Mouse (Mus musculus) sigmoid colon, adult 10 weeks (tissue): ENCODE measurements around the gene Trim32. TPM values are rescaled to one million over a fixed set of nuclear protein-coding genes. Genes with fewer than 3 reads are reported as not detected.

Experiments
- polyA plus RNA-seq: library from polyadenylated mRNA; stranded (reverse); fragments of 350-450 nt; fragmentation: Illumina TruSeq; extraction: RNeasy Lipid Tissue Mini Kit (QIAGEN cat#74804); gene quantifications from one replicate; pipeline ENCODE4 v1.2.3, GENCODE M21; 2014; ENCODE audit warnings: low read depth, low replicate concordance

Gene Trim32
- polyA plus RNA-seq, result 15.7 TPM

DNA sequence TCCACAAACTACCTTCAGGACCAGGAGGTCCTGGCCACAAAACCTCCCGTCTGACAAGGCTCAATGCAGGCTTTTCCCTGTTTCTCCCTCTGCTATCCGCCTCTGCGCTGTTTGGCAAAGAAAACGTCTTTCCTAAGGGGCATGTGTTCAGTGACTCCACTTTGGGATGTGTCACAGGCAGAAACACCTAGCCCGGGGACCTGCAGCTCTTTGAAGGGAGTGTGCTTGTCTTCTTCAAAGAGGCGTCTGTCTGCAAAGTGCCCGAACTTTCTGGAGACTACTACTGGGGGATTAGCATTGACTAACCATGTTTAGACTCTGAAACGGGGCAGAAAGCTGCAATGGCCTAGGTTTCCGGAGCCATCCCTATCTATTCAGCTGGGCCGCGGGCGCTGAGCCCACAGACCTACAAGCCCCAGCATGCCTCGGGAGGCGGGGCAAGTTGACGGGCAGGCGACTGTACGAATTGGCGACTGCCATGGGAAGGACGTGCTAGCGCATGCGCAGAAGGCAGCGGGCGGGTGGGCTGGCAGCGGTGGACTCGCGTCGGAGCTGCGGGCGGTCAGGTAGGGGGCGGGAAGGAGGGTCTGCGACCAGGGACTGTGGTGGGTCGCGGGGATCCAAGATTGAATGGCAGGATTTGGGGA, at the start of gene Trim32:
Gene Trim32 (plus strand): TSS at position 483 of the 647 bp plus-strand sequence.

